10 mouse cellular contexts compared by ENCODE assay signal in the genomic region with DNA sequence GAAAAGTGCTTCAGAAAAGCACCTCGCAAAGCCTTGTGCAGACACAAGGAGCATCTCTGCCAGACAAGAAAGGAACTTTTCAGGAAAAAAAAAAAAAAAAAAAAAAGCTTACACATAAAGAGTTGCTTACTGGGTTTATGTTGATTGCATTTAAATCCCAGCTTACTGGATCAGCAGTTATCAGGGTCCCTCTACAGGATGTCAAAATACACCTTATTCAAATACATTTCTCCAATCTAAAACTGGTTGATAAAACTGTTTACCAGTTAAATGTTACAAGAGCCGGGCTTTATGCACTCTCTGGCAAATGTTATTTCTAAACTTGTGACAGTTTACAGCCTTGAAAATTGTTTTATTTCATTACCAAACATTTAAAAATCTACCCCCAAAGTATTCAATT.
A peak's percentile ranks its signal among the peaks of the same experiment; 100 is the strongest.
DNase-seq lines count a peak whose midpoint lies in the region; ATAC-seq and TF ChIP-seq lines count a peak whose summit lies in the region.
"Had no signal": no experiment of that assay in that cellular context is flagged by ENCODE, and none has a peak within 500 bp of the region (broad histone marks: within the 10 kb centered on the region; RNA-seq: fewer than 3 reads in every experiment).

No protein-coding gene starts in this region.

- TF ChIP-seq CTCF in stomach, postnatal 0 days (IDR thresholded peaks at IDR 0.05; ENCODE audit: low read depth): no peak

- no peak overlapping the region for H3K9ac ChIP-seq in heart, embryonic 14.5 days (ENCODE audit: low read length)
- H3K9ac ChIP-seq in neural tube, embryonic 11.5 days (ENCODE audit: low read length): no peak overlapping the region
- no peak overlapping the region for H3K9ac ChIP-seq in limb, embryonic 14.5 days (ENCODE audit: low read depth, low read length, severe bottlenecking)
- H3K9ac ChIP-seq in stomach, postnatal 0 days (ENCODE audit: low read length): no peak overlapping the region

- H3K36me3 ChIP-seq in heart, embryonic 14.5 days (ENCODE audit: control insufficient read depth, insufficient read depth, low read length): no peaks in the 10 kb centered on the region
- H3K36me3 ChIP-seq in neural tube, embryonic 11.5 days (ENCODE audit: control insufficient read depth, insufficient read depth, low read length): no peaks in the 10 kb centered on the region
- no peaks in the 10 kb centered on the region for H3K36me3 ChIP-seq in limb, embryonic 14.5 days (ENCODE audit: control insufficient read depth, insufficient read depth, low read length)
- no peaks in the 10 kb centered on the region for H3K36me3 ChIP-seq in stomach, postnatal 0 days (ENCODE audit: control insufficient read depth, insufficient read depth, low read length)

- TF ChIP-seq POLR2A in limb, embryonic 14.5 days (IDR thresholded peaks at IDR 0.05; ENCODE audit: borderline replicate concordance, extremely low read depth, insufficient read depth, insufficient read length): no peak

- no peak for DNase-seq in heart, adult 8-10 months (ENCODE audit: low spot score)
- DNase-seq in neural tube, embryonic 11.5 days (ENCODE audit: low spot score): no peak
- DNase-seq in neural tube, embryonic 10.5 days (ENCODE audit: extremely low spot score, low spot score): no peak
- DNase-seq in limb, embryonic 14.5 days (ENCODE audit: low spot score): no peak
- no peak for DNase-seq in stomach, postnatal 0 days (ENCODE audit: low spot score)
- no peak for DNase-seq in cerebellum, postnatal 14 days
- no peak for DNase-seq in cerebellum, adult 9-10 months
- DNase-seq: thymus, postnatal 25 days had no signal

- WGBS in heart, embryonic 14.5 days: 64% methylated on average over 2 of the region's 2 CpGs
- 39% methylated on average over 2 of the region's 2 CpGs for WGBS in neural tube, embryonic 11.5 days
- 41% methylated on average over 2 of the region's 2 CpGs for WGBS in limb, embryonic 14.5 days
- 34% methylated on average over 2 of the region's 2 CpGs for WGBS in stomach, postnatal 0 days

- ATAC-seq in heart, embryonic 14.5 days (ENCODE audit: insufficient number of reproducible peaks, insufficient read depth, low FRiP score, low read depth): no peak
- ATAC-seq in neural tube, embryonic 11.5 days (ENCODE audit: insufficient read depth, low FRiP score, low TSS enrichment): no peak
- ATAC-seq in limb, embryonic 14.5 days (ENCODE audit: low FRiP score, low read depth): no peak
- ATAC-seq in stomach, postnatal 0 days (ENCODE audit: low FRiP score, low TSS enrichment): no peak

- no peaks in the 10 kb centered on the region for H3K9me3 ChIP-seq in heart, embryonic 14.5 days (ENCODE audit: control insufficient read depth, low read length)
- H3K9me3 ChIP-seq in neural tube, embryonic 11.5 days (ENCODE audit: control insufficient read depth, low read length): no peaks in the 10 kb centered on the region
- H3K9me3 ChIP-seq in limb, embryonic 14.5 days (ENCODE audit: control insufficient read depth, low read length): no peaks in the 10 kb centered on the region
- H3K9me3 ChIP-seq in stomach, postnatal 0 days (ENCODE audit: control insufficient read depth, low read length): no peaks in the 10 kb centered on the region

- H3K4me1 ChIP-seq in heart, embryonic 14.5 days (ENCODE audit: control insufficient read depth in 2 of 2, insufficient read depth in 2 of 2, low read length in 2 of 2): peaks cover 4 to 5% of the 10 kb centered on the region in 2 experiments; a peak in 3 of 4 replicates
- H3K4me1 ChIP-seq in neural tube, embryonic 11.5 days (ENCODE audit: control insufficient read depth, insufficient read depth, low read length): no peaks in the 10 kb centered on the region
- H3K4me1 ChIP-seq in limb, embryonic 14.5 days (ENCODE audit: control insufficient read depth, insufficient read depth, low read length): peaks cover 19% of the 10 kb centered on the region
- H3K4me1 ChIP-seq in stomach, postnatal 0 days (replicated peaks; ENCODE audit: control insufficient read depth, insufficient read depth): no peaks in the 10 kb centered on the region

- TF ChIP-seq EP300 in stomach, postnatal 0 days (optimal IDR thresholded peaks at IDR 0.05): no peak

- H3K27ac ChIP-seq in heart, embryonic 14.5 days (replicated peaks in 1 of 2; ENCODE audit: control insufficient read depth in 1 of 2, insufficient read depth in 1 of 2, low read depth in 2 of 2, low read length in 2 of 2): no peak overlapping the region
- no peak overlapping the region for H3K27ac ChIP-seq in neural tube, embryonic 11.5 days (ENCODE audit: low read depth, low read length)
- 0 out of 2 replicates have a peak overlapping the region, but pooled peaks have one; percentile 87 for H3K27ac ChIP-seq in limb, embryonic 14.5 days (replicated peaks; ENCODE audit: low read depth, low read length)
- H3K27ac ChIP-seq in stomach, postnatal 0 days (replicated peaks): no peak overlapping the region

- H3K27me3 ChIP-seq in heart, embryonic 14.5 days (ENCODE audit: control insufficient read depth, insufficient read depth, low read length): peaks cover 13% of the 10 kb centered on the region
- no peaks in the 10 kb centered on the region for H3K27me3 ChIP-seq in neural tube, embryonic 11.5 days (ENCODE audit: control insufficient read depth, insufficient read depth, low read length)
- H3K27me3 ChIP-seq in limb, embryonic 14.5 days (ENCODE audit: control insufficient read depth, insufficient read depth, low read length): no peaks in the 10 kb centered on the region
- no peaks in the 10 kb centered on the region for H3K27me3 ChIP-seq in stomach, postnatal 0 days (ENCODE audit: control insufficient read depth, insufficient read depth, low read length)
- H3K27me3 ChIP-seq: CH12.LX had no signal

- peak overlapping the region in 1 of 2 experiments; percentile 66; a peak in 2 of 4 replicates for H3K4me3 ChIP-seq in heart, embryonic 14.5 days (ENCODE audit: control insufficient read depth in 1 of 2, insufficient read depth in 1 of 2, low read depth in 1 of 2, low read length in 2 of 2)
- no peak overlapping the region for H3K4me3 ChIP-seq in neural tube, embryonic 11.5 days (ENCODE audit: low read depth, low read length)
- H3K4me3 ChIP-seq in limb, embryonic 14.5 days (replicated peaks; ENCODE audit: low read length): peak overlapping the region; percentile 60
- H3K4me3 ChIP-seq in stomach, postnatal 0 days (ENCODE audit: low read depth, low read length): no peak overlapping the region

- H3K4me2 ChIP-seq in heart, embryonic 14.5 days (ENCODE audit: low read length): peak overlapping the region; percentile 85
- H3K4me2 ChIP-seq in neural tube, embryonic 11.5 days (ENCODE audit: low read depth): peak overlapping the region; percentile 74
- H3K4me2 ChIP-seq in limb, embryonic 14.5 days (replicated peaks; ENCODE audit: low read depth, low read length, severe bottlenecking): peak overlapping the region; percentile 76
- peak overlapping the region; percentile 80 for H3K4me2 ChIP-seq in stomach, postnatal 0 days (replicated peaks; ENCODE audit: low read depth)
